ENCODE assay signal across 9 mouse cellular contexts in genomic region chr5:136714879-136715278, GRCm38 (mm10). TPM values are rescaled to one million over a fixed set of nuclear protein-coding genes. Genes with fewer than 3 reads are reported as not detected.
DNase-seq lines count a peak whose midpoint lies in the region; ATAC-seq and TF ChIP-seq lines count a peak whose summit lies in the region.
"Had no signal": no experiment of that assay in that cellular context is flagged by ENCODE, and none has a peak within 500 bp of the region (broad histone marks: within the 10 kb centered on the region; RNA-seq: fewer than 3 reads in every experiment).

No protein-coding gene starts in this region.

- 19% methylated on average over 11 of the region's 11 CpGs for WGBS in embryonic facial prominence, embryonic 15.5 days
- WGBS in intestine, embryonic 15.5 days: 31% methylated on average over 11 of the region's 11 CpGs
- 31% methylated on average over 11 of the region's 11 CpGs for WGBS in stomach, postnatal 0 days

- H3K4me3 ChIP-seq in embryonic facial prominence, embryonic 15.5 days (replicated peaks): no peak overlapping the region
- peak overlapping the region; percentile 6; the same call in 1 of the 2 replicates for H3K4me3 ChIP-seq in intestine, embryonic 15.5 days (replicated peaks)
- no peak overlapping the region for H3K4me3 ChIP-seq in stomach, postnatal 0 days (ENCODE audit: low read depth, low read length)

- no peak for TF ChIP-seq EP300 in stomach, postnatal 0 days (optimal IDR thresholded peaks at IDR 0.05)

- no peak for ATAC-seq in embryonic facial prominence, embryonic 15.5 days (ENCODE audit: insufficient number of reproducible peaks, low FRiP score, low TSS enrichment, low read depth)
- ATAC-seq in intestine, embryonic 15.5 days: no peak
- no peak for ATAC-seq in stomach, postnatal 0 days (ENCODE audit: low FRiP score, low TSS enrichment)

- peak; percentile 71 for TF ChIP-seq CTCF in stomach, postnatal 0 days (IDR thresholded peaks at IDR 0.05; ENCODE audit: low read depth)

- peaks cover 16% of the 10 kb centered on the region for H3K27me3 ChIP-seq in embryonic facial prominence, embryonic 15.5 days
- 0 out of 2 replicates have a peak, but pooled peaks cover 3% of the 10 kb centered on the region for H3K27me3 ChIP-seq in intestine, embryonic 15.5 days (replicated peaks)
- no peaks in the 10 kb centered on the region for H3K27me3 ChIP-seq in stomach, postnatal 0 days (ENCODE audit: control insufficient read depth, insufficient read depth, low read length)

- H3K9me3 ChIP-seq in embryonic facial prominence, embryonic 15.5 days (replicated peaks): no peaks in the 10 kb centered on the region
- no peaks in the 10 kb centered on the region for H3K9me3 ChIP-seq in intestine, embryonic 15.5 days
- H3K9me3 ChIP-seq in stomach, postnatal 0 days (ENCODE audit: control insufficient read depth, low read length): no peaks in the 10 kb centered on the region

- no peak overlapping the region for H3K9ac ChIP-seq in embryonic facial prominence, embryonic 15.5 days
- no peak overlapping the region for H3K9ac ChIP-seq in intestine, embryonic 15.5 days
- no peak overlapping the region for H3K9ac ChIP-seq in stomach, postnatal 0 days (ENCODE audit: low read length)

- peak overlapping the region; percentile 37 for H3K4me2 ChIP-seq in embryonic facial prominence, embryonic 15.5 days (replicated peaks)
- H3K4me2 ChIP-seq in intestine, embryonic 15.5 days (replicated peaks): peak overlapping the region; percentile 45
- H3K4me2 ChIP-seq in stomach, postnatal 0 days (replicated peaks; ENCODE audit: low read depth): peak overlapping the region; percentile 23; the same call in 1 of the 2 replicates

- H3K36me3 ChIP-seq in embryonic facial prominence, embryonic 15.5 days: no peaks in the 10 kb centered on the region
- H3K36me3 ChIP-seq in intestine, embryonic 15.5 days: no peaks in the 10 kb centered on the region
- no peaks in the 10 kb centered on the region for H3K36me3 ChIP-seq in stomach, postnatal 0 days (ENCODE audit: control insufficient read depth, insufficient read depth, low read length)

- H3K27ac ChIP-seq in embryonic facial prominence, embryonic 15.5 days (replicated peaks): no peak overlapping the region
- H3K27ac ChIP-seq in intestine, embryonic 15.5 days: no peak overlapping the region
- no peak overlapping the region for H3K27ac ChIP-seq in stomach, postnatal 0 days (replicated peaks)

- DNase-seq in adrenal gland, postnatal 10 days: peak; percentile 50
- no peak for DNase-seq in adrenal gland, adult 18-20 months (ENCODE audit: low spot score in 2 of 2)
- DNase-seq in ovary, postnatal 36 days (ENCODE audit: low spot score): peak; percentile 36
- no peak for DNase-seq in ovary, postnatal 10 days (ENCODE audit: low spot score)
- DNase-seq in mesoderm, embryonic 11.5 days (ENCODE audit: low read depth, low spot score): peak; percentile 65
- DNase-seq in stomach, postnatal 0 days (ENCODE audit: low spot score): peak; percentile 61

- H3K4me1 ChIP-seq in embryonic facial prominence, embryonic 15.5 days: peaks cover 14% of the 10 kb centered on the region
- 0 out of 2 replicates have a peak, but pooled peaks cover 8% of the 10 kb centered on the region for H3K4me1 ChIP-seq in intestine, embryonic 15.5 days (replicated peaks)
- no peaks in the 10 kb centered on the region for H3K4me1 ChIP-seq in stomach, postnatal 0 days (replicated peaks; ENCODE audit: control insufficient read depth, insufficient read depth)

RNA-seq across cellular contexts. Expression of gene Myl10, which starts 21.9 kb away (rescaled TPM):
- not detected for total RNA-seq in adrenal gland, postnatal 10 days (2021)
- not detected for total RNA-seq in adrenal gland, adult 18-20 months (2021)
- polyA plus RNA-seq in embryonic facial prominence, embryonic 15.5 days (2015; fragmentation: Nextera tagmentation; extraction: Ambion mirVana): not detected in 2 replicates
- not detected in 2 replicates for polyA plus RNA-seq in intestine, embryonic 15.5 days (2015; fragmentation: Nextera tagmentation; extraction: Ambion mirVana)
- not detected in 2 replicates for polyA plus RNA-seq in stomach, postnatal 0 days (2015; fragmentation: Nextera tagmentation; extraction: Ambion mirVana)
- polyA plus RNA-seq: large intestine, adult 2 months had no signal

Comparison
In these comparisons a context has a peak if more than half of its experiments do, and no peak if none do; other contexts are left out.
1. DNase-seq: peak in adrenal gland, postnatal 10 days (single experiment), ovary, postnatal 36 days (single experiment), mesoderm, embryonic 11.5 days (single experiment) and stomach, postnatal 0 days (single experiment); none in adrenal gland, adult 18-20 months (0 of 2) and ovary, postnatal 10 days (single experiment).
2. Peak in every context shown above with its lines, with median percentiles within 50 percentile points of each other: H3K4me2 ChIP-seq.